Mouse (Mus musculus): ENCODE measurements around the gene Eif3j1. TPM values are rescaled to one million over a fixed set of nuclear protein-coding genes. Genes with fewer than 3 reads are reported as not detected.
"Not testable (repeated sequence)": the region's sequence is repeated elsewhere in the genome, so short reads cannot be mapped to it uniquely, and the experiment has no call there.

Eif3j1 gene
- 11.5 and 12.0 TPM in 2 replicates for polyA plus RNA-seq (2015; fragmentation: Nextera tagmentation; extraction: Ambion mirVana)

DNA sequence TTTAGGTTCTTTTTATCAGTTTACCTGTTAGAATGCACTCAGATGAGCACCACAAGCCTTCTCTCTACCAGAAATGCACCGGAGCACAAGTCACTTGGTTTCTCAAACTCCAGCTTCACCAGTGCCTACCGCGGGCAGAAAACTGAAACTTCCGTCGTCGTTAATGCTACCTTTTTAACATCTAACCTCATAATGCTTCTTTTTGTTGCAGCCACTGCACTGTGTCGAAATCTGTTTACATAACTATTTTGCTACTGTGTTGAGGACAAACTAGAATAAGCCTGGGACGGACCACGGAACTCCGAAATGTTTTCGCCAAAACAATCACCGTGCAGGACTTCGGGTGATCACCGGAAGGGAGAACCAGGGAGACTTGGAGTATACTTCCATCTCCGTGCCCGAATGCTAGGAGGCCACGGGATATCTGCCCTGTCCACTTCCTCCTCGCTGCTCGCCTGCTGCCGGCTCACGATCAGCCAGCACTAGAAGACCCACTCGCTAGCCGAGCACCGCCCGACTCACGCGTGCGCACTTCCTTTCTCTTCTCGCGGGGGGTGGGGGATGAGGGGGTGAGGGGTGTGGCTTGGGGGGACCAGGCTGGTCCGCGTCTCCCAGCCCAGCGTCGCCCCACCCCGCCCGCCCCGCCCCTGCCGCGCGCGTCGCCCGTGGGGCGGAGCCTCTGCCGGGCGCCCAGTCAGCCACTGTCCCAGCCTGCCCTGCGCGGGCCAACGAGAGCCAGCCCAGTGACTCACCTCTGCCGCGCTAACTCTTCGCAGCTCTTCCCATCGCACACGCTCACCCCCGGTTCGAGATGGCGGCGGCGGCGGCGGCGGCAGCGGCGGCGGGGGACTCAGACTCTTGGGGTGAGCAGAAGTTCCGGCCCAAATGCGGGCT is at the start of gene Eif3j1:
Gene Eif3j1 (plus strand): TSS at position 685 of the 894 bp plus-strand sequence.
- peak; percentile 100 for ATAC-seq (ENCODE audit: insufficient number of reproducible peaks, low FRiP score, low TSS enrichment, low read depth)
- H3K36me3 ChIP-seq = 0 out of 2 replicates have a peak, but pooled peaks cover 13% of the 10 kb centered on the region
- no peaks in the 10 kb centered on the region for H3K4me1 ChIP-seq
- H3K9me3 ChIP-seq (replicated peaks) = no peaks in the 10 kb centered on the region
- peak within 1 kb of the TSS; percentile 85 for H3K9ac ChIP-seq
- H3K4me3 ChIP-seq (replicated peaks) = peak within 1 kb of the TSS; percentile 63
- WGBS = under 1% methylated on average over 52 of the region's 67 CpGs
- peak within 1 kb of the TSS; percentile 90 for H3K27ac ChIP-seq (replicated peaks)
- H3K4me2 ChIP-seq (replicated peaks) = peak within 1 kb of the TSS; percentile 60
- H3K27me3 ChIP-seq = no peaks in the 10 kb centered on the region

DNA sequence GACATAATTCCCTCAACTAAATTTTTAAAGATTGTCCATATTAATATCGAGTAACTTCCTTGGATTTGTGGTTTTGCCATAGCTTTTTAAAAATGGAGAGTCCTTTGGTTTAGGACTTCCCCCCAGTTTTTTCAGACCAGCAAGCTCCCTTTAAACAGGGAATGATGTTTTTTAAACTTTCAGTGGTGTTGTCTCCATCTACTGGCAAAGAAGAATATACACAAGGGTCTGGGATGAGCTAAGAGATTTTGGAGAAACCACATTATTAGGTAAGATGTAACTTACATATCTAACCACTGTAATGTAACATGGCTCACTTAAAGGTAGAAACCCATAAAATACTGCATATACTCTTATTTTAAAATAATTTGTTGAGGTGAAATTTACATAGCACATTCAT is 32.6 kb upstream of the Eif3j1 start:
- H3K36me3 ChIP-seq = peaks cover 28% of the 10 kb centered on the region
- no peaks in the 10 kb centered on the region for H3K4me1 ChIP-seq
- H3K27me3 ChIP-seq = no peaks in the 10 kb centered on the region
- H3K9me3 ChIP-seq (replicated peaks) = no peaks in the 10 kb centered on the region
- no peak for ATAC-seq (ENCODE audit: insufficient number of reproducible peaks, low FRiP score, low TSS enrichment, low read depth)
- 73% methylated on average over 1 of the region's 1 CpGs for WGBS
- no peak overlapping the region for H3K9ac ChIP-seq
- no peak overlapping the region for H3K27ac ChIP-seq (replicated peaks)
- H3K4me2 ChIP-seq (replicated peaks) = no peak overlapping the region
- H3K4me3 ChIP-seq (replicated peaks) = no peak overlapping the region

DNA sequence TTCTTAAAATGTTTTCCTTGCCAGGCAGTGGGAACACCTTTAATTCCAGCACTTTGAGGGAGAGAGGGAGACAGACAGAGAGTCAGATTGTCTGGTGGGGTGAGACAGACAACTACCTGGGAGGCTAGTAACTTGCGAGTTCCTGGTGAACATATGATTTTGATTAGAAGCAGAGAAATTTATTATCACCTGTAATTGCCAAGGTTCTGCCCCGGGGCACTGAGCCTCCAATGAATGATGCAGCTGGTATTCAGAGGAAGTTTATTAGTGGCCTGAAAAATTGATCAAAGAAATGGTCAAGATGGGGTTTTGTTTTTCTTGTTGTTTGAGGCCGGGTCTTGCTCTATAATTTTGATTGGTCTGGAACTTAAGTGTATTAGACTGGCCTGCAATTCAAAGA is 19.5 kb upstream of the Eif3j1 start:
- Histone ChIP-seq H3K36me3 (peaks cover 20% of the 10 kb centered on the region), H3K27ac (replicated peaks) (no peak overlapping the region), H3K27me3 (no peaks in the 10 kb centered on the region), H3K4me3 (replicated peaks) (no peak overlapping the region), H3K4me1 (no peaks in the 10 kb centered on the region), H3K9ac (no peak overlapping the region), H3K4me2 (replicated peaks) (no peak overlapping the region), H3K9me3 (replicated peaks) (no peaks in the 10 kb centered on the region)
- 60% methylated on average over 3 of the region's 3 CpGs for WGBS
- no peak for ATAC-seq (ENCODE audit: insufficient number of reproducible peaks, low FRiP score, low TSS enrichment, low read depth)

DNA sequence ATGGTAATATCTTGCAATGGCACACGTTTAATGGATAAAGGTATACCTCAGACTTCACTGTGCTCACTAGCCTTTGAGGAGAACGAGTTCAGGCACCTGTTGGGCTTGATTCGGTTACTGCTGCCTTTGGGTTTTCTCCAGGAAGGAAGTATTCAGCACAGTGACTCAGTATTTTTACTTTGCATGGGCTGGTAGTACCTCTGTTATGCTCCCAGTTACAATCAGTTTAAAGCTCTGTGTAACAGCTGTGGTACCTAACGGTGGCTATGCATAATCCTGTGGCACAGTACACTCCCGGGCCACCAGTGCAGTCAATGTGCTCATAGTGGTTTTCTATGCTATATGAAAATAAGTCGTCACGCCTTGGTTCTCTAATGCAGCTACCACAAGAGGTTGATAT is 16.9 kb upstream of the Eif3j1 start:
- Histone ChIP-seq H3K27me3 (no peaks in the 10 kb centered on the region), H3K4me1 (no peaks in the 10 kb centered on the region), H3K27ac (replicated peaks) (no peak overlapping the region), H3K36me3 (peaks cover 20% of the 10 kb centered on the region), H3K9me3 (replicated peaks) (no peaks in the 10 kb centered on the region), H3K9ac (no peak overlapping the region), H3K4me2 (replicated peaks) (no peak overlapping the region), H3K4me3 (replicated peaks) (no peak overlapping the region)
- 82% methylated on average over 7 of the region's 7 CpGs for WGBS
- no peak for ATAC-seq (ENCODE audit: insufficient number of reproducible peaks, low FRiP score, low TSS enrichment, low read depth)

DNA sequence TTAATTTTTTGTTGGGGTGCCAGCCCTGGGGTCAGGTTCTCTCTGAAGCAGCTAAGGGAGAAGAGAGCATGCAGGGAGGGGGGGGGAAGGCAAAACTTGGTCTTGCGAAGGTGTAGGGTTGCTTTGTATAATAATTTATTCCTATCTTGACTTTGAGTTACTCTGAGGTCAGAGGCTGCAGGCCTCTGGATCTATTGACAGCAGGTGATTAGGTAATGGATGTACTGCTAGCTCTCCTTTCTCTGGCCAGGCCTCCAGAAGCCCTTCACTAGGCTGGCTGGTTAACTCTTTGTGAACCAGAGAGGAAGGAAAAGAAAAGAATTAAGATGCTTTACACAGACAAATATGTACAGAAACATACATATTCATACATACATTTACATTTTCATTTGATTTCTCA is 9.6 kb upstream of the Eif3j1 start:
- no peak for ATAC-seq (ENCODE audit: insufficient number of reproducible peaks, low FRiP score, low TSS enrichment, low read depth)
- no peaks in the 10 kb centered on the region for H3K9me3 ChIP-seq (replicated peaks)
- no peak overlapping the region for H3K4me2 ChIP-seq (replicated peaks)
- H3K36me3 ChIP-seq = peaks cover 4% of the 10 kb centered on the region; the same call in 1 of the 2 replicates
- no peak overlapping the region for H3K27ac ChIP-seq (replicated peaks)
- WGBS = 67% methylated on average over 1 of the region's 1 CpGs
- no peaks in the 10 kb centered on the region for H3K27me3 ChIP-seq
- H3K4me3 ChIP-seq (replicated peaks) = no peak overlapping the region
- H3K4me1 ChIP-seq = no peaks in the 10 kb centered on the region
- no peak overlapping the region for H3K9ac ChIP-seq

DNA sequence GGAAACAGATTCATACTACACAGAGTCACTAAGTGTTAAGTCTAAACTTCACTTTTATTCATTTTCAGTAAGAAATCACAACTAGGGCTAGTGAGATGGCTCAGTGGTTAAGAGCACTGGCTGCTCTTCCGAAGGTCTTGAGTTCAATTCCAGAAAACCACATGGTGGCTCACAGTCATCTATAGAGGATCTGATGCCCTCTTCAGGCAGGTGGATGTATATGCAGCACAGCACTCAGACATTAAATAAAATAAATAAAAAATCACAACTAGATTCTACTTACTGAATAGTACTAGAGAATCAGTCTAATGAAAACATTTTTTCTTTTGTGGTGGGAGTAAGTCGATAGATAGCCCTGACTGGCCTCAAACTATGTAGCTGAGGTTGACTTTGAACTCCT is 6.1 kb upstream of the Eif3j1 start:
- WGBS = 73% methylated on average over 2 of the region's 2 CpGs
- no peak for ATAC-seq (ENCODE audit: insufficient number of reproducible peaks, low FRiP score, low TSS enrichment, low read depth)
- no peak overlapping the region for H3K4me3 ChIP-seq (replicated peaks)

DNA sequence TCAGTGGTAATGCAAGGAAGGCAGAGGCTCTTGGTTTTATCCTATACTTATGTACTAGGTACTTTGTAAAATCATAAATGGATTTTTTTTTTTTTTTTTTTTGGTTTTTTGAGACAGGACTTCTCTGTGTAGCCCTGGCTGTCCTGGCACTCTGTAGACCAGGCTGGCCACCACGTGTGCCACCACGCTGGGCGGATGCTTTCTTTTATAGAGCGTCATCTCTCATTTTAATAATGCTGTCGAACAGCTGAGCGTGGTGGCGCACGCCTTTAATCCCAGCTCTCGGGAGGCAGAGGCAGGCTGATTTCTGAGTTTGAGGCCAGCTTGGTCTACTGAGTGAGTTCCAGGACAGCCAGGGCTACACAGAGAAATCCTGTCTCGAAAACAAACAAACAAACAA is 1.3 kb upstream of the Eif3j1 start:
- not testable (repeated sequence) for H3K4me3 ChIP-seq (replicated peaks)

More for the DNA sequence above, 6.1 kb upstream of the Eif3j1 start:
- no peaks in the 10 kb centered on the region for H3K9me3 ChIP-seq (replicated peaks)
- no peak overlapping the region for H3K9ac ChIP-seq
- no peak overlapping the region for H3K27ac ChIP-seq (replicated peaks)
- no peaks in the 10 kb centered on the region for H3K36me3 ChIP-seq
- no peaks in the 10 kb centered on the region for H3K27me3 ChIP-seq
- no peak overlapping the region for H3K4me2 ChIP-seq (replicated peaks)
- H3K4me1 ChIP-seq = no peaks in the 10 kb centered on the region

DNA sequence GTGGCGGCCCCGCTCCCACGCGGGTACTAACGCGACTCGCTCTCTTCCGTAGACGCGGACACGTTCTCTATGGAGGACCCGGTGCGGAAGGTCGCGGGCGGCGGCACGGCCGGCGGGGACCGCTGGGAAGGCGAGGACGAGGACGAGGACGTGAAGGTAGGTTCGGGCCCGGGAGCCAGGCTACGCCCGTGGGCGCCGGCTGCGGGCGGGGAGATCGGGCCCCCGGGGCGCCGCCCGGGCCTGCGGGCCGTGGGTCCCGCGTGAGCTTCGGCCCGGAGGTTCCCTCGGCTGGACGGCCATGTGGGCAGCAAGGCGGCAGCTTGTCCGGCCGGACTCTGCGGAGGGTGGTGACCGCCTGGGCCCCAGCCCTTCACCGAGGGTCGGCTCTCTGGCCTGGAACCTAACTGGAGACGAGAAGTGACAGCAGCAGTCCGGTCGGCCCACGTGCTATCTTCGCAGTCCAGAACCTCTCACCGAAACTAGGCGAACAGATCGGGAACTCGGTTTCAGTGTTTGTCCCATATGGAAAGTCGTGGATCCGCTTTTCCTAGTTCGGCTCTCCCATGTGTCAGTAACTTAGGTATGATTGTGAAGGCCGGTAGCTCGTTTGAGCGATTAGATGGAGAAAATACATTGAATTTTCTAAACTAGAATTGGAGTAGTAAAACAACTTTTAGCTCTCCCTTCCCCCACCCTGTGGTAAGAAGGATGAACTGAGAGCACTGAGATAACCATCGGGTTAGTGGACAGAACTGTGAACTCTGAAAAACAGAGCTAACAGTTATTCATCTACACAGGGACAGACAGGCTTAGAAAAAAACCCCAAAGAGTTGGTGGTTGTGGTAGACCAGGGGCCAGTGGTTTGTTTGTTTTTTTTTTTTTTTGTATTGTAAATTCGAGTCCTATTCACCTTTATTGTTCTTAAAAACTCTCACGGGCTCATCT is 682 bp downstream of the Eif3j1 start:
- 1% methylated on average over 71 of the region's 71 CpGs for WGBS
- Histone ChIP-seq H3K9me3 (replicated peaks) (no peaks in the 10 kb centered on the region), H3K36me3 (0 out of 2 replicates have a peak, but pooled peaks cover 13% of the 10 kb centered on the region), H3K4me1 (no peaks in the 10 kb centered on the region), H3K27ac (replicated peaks) (peak overlapping the region; percentile 90), H3K4me2 (replicated peaks) (peak overlapping the region; percentile 60), H3K9ac (peak overlapping the region; percentile 85), H3K27me3 (no peaks in the 10 kb centered on the region), H3K4me3 (replicated peaks) (peak overlapping the region; percentile 63)
- peak; percentile 15; the same call in 1 of the 2 replicates for ATAC-seq (ENCODE audit: insufficient number of reproducible peaks, low FRiP score, low TSS enrichment, low read depth)

More for the DNA sequence above, 1.3 kb upstream of the Eif3j1 start:
- not testable (repeated sequence) for H3K9ac ChIP-seq; H3K4me1 ChIP-seq; H3K9me3 ChIP-seq (replicated peaks); H3K27me3 ChIP-seq; ATAC-seq (ENCODE audit: insufficient number of reproducible peaks, low FRiP score, low TSS enrichment, low read depth); H3K27ac ChIP-seq (replicated peaks); H3K36me3 ChIP-seq
- 94% methylated on average over 10 of the region's 10 CpGs for WGBS
- H3K4me2 ChIP-seq (replicated peaks) = 0 out of 2 replicates have a peak overlapping the region, but pooled peaks have one; percentile 45

DNA sequence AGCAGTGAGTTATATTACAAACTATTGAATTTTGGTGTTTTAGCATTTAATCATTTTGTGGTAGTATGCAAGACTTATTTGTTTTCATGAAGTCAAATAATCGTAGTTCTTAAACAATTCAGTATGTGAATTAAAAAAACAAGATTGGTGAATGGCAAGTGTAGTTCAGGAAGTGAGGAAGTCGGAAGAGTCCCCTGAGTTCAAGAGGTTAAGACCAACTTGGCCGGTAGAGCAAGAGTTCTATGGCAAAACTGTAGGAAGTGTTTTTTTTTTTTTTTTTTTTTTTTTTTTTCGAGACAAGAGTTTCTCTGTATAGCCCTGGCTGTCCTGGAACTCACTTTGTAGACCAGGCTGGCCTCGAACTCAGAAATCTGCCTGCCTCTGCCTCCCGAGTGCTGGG is 3.6 kb downstream of the Eif3j1 start:
- no peak overlapping the region for H3K4me3 ChIP-seq (replicated peaks)
- H3K27me3 ChIP-seq = no peaks in the 10 kb centered on the region
- no peak for ATAC-seq (ENCODE audit: insufficient number of reproducible peaks, low FRiP score, low TSS enrichment, low read depth)
- no peak overlapping the region for H3K4me2 ChIP-seq (replicated peaks)
- H3K9ac ChIP-seq = no peak overlapping the region
- 74% methylated on average over 6 of the region's 6 CpGs for WGBS
- peaks cover 16% of the 10 kb centered on the region; the same call in 1 of the 2 replicates for H3K36me3 ChIP-seq
- no peaks in the 10 kb centered on the region for H3K9me3 ChIP-seq (replicated peaks)
- H3K4me1 ChIP-seq = no peaks in the 10 kb centered on the region
- no peak overlapping the region for H3K27ac ChIP-seq (replicated peaks)

DNA sequence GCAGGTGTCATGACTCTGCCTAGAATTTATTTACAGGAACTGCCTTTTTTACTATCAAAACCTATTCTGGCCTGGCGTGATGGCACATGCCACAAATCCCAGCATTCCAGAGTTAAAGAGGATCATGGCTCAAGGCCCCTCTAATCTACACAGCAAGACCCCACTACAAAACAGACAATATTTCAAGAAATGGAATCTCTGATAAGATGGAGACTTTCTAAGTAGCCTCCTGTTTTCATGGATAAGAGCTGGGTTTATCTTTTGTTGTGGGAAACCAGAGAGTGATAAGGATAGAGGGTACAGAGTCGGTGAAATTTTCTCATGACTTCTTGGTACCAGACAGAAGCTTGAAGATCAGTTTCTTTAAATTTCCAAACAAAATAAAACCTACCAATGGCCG is 7.7 kb downstream of the Eif3j1 start:
- no peak for ATAC-seq (ENCODE audit: insufficient number of reproducible peaks, low FRiP score, low TSS enrichment, low read depth)
- Histone ChIP-seq H3K27me3 (no peaks in the 10 kb centered on the region), H3K4me2 (replicated peaks) (no peak overlapping the region), H3K27ac (replicated peaks) (no peak overlapping the region), H3K4me3 (replicated peaks) (no peak overlapping the region), H3K36me3 (peaks cover 16% of the 10 kb centered on the region; the same call in 1 of the 2 replicates), H3K9ac (no peak overlapping the region), H3K9me3 (replicated peaks) (no peaks in the 10 kb centered on the region), H3K4me1 (no peaks in the 10 kb centered on the region)
- WGBS = 97% methylated on average over 3 of the region's 3 CpGs

DNA sequence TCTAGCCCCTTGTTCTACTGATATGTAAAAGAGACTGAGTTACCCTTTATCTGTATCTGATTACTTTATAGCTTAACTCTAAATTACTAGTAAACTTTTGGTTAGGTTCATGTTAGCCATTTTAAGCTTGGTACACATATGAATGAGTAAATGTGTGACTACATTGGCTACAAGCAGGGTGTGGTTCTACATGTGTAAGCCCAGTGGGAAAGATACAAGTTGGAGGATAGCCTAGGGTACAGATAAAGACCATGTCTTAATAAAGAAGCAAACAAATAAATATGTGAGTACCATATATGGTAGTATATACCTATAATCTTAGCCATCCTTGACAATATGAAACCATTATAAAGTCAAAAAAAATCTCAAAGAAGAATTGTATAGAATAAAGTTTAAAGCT is 15.6 kb downstream of the Eif3j1 start:
- peaks cover 37% of the 10 kb centered on the region for H3K36me3 ChIP-seq
- H3K4me2 ChIP-seq (replicated peaks) = no peak overlapping the region
- ATAC-seq (ENCODE audit: insufficient number of reproducible peaks, low FRiP score, low TSS enrichment, low read depth) = no peak

More for the DNA sequence above, 15.6 kb downstream of the Eif3j1 start:
- Histone ChIP-seq H3K9me3 (replicated peaks) (no peaks in the 10 kb centered on the region), H3K27ac (replicated peaks) (no peak overlapping the region), H3K27me3 (no peaks in the 10 kb centered on the region), H3K4me3 (replicated peaks) (no peak overlapping the region), H3K4me1 (no peaks in the 10 kb centered on the region), H3K9ac (no peak overlapping the region)

Data from embryonic facial prominence, embryonic 15.5 days (tissue).